Mouse (Mus musculus) B cell, adult 2 months (primary cell): ENCODE results near the gene Fbxw8.

ENCODE experiments used
- DNase-seq, 2 experiments: peaks; one replicate each; pipeline ENCODE4 v3.0.0; 2022

The Fbxw8 gene

DNA sequence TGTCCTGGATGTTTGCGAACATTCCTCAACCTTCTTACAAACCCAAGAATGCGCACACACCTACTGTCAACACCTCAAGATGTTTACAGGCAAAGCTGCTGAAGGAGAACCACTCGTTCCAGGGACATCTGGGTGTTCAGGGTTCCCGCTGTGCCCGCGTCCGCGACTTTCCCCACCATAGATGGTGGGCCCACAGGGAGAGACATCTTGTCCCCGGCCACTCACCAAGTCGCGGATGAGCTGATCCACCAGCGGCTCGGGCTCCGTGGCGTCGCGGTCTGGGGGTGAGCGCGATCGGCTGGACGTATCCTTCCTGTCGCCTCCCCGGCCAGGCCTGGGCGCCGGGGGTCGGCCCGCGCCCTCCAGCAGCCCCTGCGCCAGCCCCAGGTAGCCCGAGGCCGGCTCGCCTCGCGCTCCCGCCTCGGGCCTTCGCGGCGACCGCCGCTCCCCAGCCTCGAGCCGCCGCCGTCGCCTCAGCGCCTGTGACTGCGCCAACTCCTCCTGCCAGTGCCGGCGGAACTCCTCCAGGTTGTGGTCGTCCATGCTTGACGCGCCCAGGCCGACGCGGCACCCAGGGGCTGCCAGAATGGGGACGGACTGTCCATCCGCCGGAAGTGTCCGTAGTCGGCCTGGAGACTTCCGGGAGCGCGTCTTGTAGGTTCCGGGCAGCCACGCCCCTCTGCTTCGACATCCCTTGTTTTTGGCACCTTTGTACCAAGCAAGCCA is at the start of gene Fbxw8:
Fbxw8 (minus strand) TSS at position 626 of the 726 bp plus-strand sequence.
- peak; percentile 89 for DNase-seq

- DNase-seq = no peak
Observed at GRCm38 (mm10) chr5:118204675-118205440, 49.6 kb upstream of the Fbxw8 start.

DNA sequence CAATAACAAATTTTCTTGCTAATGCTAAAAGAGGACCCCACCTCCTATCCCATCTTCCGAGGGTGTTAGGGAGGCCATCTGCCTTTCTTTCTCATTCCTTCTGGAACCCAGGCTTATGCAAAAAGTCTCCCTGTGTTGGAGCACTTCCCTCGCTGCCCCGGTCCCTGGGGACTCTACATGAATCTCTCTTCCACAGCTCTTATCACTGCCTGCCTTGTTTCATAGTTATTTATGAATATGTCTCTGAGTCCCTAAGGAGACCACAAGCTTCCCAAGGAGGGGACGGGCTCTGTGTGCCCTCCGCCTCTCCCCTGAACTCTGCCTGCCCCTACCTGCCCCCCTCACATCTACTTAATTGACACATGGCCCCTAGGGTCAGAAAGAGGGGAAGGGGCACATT is 44.4 kb upstream of the Fbxw8 start:
- DNase-seq = no peak

DNA sequence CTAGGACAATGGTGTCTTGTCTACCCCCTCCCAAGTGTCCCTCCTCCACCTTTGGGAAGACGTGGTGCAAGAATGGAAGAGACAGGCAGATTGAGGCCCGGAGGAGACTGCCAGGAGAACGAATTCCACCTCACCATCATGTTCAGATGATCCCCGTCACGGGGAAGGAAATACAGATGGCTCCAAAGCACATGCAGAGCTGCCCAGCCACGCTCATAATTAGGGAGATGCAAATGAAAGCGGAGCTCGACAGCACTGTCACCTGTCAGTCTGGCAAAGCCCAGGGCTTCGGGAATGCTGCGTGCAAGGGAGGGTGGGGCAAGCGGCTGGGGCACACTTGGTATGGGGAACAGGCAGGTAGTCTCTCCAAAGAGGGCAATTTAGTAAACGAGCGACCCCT is 42.2 kb upstream of the Fbxw8 start:
- DNase-seq = no peak

DNA sequence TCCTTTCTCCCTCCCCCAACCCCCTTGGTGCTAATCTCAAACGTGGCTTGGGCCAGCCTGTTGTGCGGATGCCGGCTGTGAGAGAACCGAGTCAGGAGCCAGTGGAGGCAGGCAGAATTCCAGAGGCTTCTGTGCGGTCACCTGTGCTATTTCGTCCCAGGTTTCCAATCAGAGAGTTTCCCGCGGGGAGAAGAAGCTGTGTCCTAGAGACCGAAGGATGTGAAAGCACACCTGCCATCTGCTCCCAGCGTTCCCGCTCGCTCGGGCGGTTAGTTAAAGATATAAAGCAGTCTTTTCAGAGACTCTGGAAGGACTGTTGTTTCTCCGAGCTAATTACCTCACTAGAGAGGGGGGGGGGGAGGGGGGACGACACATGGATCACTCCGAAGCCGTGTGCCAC is 37.0 kb upstream of the Fbxw8 start:
- no peak for DNase-seq

GRCm38 (mm10) chr5:118190491-118190890 is 35.2 kb upstream of the Fbxw8 start:
- DNase-seq = no peak

- no peak for DNase-seq
Observed at GRCm38 (mm10) chr5:118188356-118188755, 33.1 kb upstream of the Fbxw8 start.

- no peak for DNase-seq
Observed at GRCm38 (mm10) chr5:118186903-118187633, 31.8 kb upstream of the Fbxw8 start.

GRCm38 (mm10) chr5:118177640-118178039 is 22.4 kb upstream of the Fbxw8 start:
- no peak for DNase-seq

DNA sequence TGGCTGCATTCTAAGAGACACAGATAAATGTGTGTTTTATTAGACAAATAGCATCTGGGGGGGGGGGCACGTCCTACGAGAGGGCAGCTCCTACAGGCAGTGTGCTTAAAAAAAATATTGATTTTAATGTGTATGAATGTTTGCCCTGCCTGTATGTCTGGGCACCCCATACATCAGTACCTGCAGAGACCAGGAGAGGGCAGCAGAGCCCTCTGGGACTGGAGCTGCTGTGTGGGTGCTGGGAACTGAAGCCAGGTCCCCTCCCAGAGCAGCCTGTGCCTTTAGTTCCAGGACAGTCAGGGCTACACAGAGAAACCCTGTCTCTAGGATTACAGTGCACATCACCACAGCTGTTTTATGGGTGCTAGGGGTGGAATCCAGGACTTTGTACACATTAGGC is 19.9 kb upstream of the Fbxw8 start:
- DNase-seq = no peak

- DNase-seq = no peak
Observed at GRCm38 (mm10) chr5:118174310-118175009, 19.2 kb upstream of the Fbxw8 start.

DNA sequence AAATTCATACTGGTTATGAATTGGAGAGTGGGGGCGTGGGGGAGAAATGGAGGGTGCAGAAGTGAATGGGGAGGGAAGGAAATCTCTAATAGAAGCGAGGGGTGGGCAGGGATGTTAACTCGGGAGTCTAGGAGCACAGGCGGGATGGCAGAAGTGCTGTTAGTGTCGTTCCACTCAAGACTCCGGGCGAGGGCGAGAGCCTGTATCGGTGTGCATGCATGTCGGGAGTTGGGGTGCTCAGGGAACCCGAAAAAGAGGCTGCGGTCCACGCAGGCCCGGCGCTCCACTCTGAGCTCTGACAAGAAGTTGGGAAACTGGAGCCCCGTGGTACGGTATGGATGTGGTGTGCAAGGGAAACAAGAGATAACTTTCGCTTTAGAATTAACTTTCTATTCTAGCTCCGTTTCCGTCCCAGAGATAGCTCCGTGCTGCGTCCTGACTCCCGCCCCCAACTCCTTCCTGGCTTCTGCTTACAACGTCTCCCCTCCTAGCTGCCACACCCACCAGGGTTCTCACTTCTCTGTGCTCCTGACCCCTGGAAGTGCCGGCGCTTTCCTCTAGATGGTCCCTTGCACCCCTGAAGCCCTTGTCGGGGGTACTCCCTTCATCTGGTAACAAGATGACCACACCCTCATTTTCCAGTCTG is 16.9 kb upstream of the Fbxw8 start:
- DNase-seq = no peak

DNA sequence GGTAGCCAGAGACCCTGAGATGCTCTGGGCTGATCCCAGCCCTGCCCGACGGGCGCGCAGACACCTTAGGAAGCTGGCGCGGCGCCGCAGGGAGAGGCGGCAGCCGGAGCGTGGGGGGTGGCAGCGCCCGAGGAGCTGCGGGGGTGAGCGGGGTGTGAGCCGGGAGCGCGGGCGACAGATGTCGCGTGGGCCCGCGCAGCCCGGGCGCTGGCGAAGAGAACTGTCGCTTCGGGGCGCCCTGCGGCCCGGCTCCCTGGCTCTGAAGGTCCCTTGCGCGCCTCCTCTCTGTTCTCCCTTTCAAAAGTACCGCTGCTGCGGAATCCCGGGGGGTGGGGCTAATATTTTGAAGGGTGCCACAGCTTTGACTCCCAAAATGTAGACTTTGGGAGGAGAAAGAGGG is 16.4 kb upstream of the Fbxw8 start:
- DNase-seq = peak in 1 of 2 experiments; percentile 8

- DNase-seq = peak in 1 of 2 experiments; percentile 13
Observed at GRCm38 (mm10) chr5:118170888-118171529, 15.7 kb upstream of the Fbxw8 start.

- no peak for DNase-seq
Observed at GRCm38 (mm10) chr5:118169222-118170221, 14.3 kb upstream of the Fbxw8 start.

- DNase-seq = no peak
Observed at GRCm38 (mm10) chr5:118167561-118167995, 12.3 kb upstream of the Fbxw8 start.

GRCm38 (mm10) chr5:118165462-118165861 is 10.2 kb upstream of the Fbxw8 start:
- no peak for DNase-seq

DNA sequence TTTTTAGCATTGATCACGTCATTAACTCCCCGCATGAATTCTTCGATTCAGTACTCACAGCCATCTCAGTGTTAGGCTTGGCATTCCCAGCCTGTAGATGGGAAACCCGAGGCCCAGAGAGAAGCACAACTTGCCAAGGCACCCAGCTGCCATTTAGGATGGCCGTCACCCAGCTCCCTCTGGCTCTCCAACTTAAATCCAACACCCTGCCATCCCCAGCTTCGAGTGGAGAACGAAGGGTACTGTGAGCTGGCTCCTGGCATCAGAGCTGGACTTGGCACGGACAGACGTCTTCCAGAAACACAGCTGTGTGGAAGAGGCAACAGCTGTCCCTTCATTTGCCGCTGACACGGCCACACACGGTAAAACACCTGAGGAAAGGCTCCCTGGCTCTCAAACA is 9.3 kb upstream of the Fbxw8 start, which contains the start of gene Hrk:
Hrk (plus strand) TSS at position 68 of the 400 bp plus-strand sequence.
- DNase-seq = no peak

GRCm38 (mm10) chr5:118160691-118161090 is 5.4 kb upstream of the Fbxw8 start:
- DNase-seq = no peak

GRCm38 (mm10) chr5:118156976-118157375 is 1.7 kb upstream of the Fbxw8 start:
- DNase-seq = no peak
